Mouse (Mus musculus) thymus, adult 2 months (tissue): ENCODE measurements around the gene Cyba. TPM values are rescaled to one million over a fixed set of nuclear protein-coding genes. Genes with fewer than 3 reads are reported as not detected.

Experiments
- DNase-seq: peaks from one replicate; pipeline ENCODE4 v3.0.0; 2021
- H3K27ac ChIP-seq: fragments of 200-500 bp; 2 replicates; pipeline ENCODE4 v1.5.1; 2012; ENCODE audit warnings: low read length, control low read depth; ENCODE audit not compliant: control insufficient read depth, insufficient read depth
- H3K27me3 ChIP-seq: fragments of 200-500 bp; 2 replicates; pipeline ENCODE4 v1.6.1; 2012; ENCODE audit warnings: mild to moderate bottlenecking, low read length, moderate library complexity, mixed read lengths; ENCODE audit not compliant: control insufficient read depth, insufficient read depth
- H3K36me3 ChIP-seq: fragments of 200-500 bp; 2 replicates; pipeline ENCODE4 v1.6.1; 2012; ENCODE audit warnings: mild to moderate bottlenecking, low read length, moderate library complexity; ENCODE audit not compliant: control insufficient read depth, insufficient read depth
- H3K4me1 ChIP-seq: fragments of 200-500 bp; replicated peaks from 2 replicates; pipeline ENCODE4 v1.6.1; 2012; ENCODE audit warnings: low read length; ENCODE audit not compliant: control insufficient read depth, insufficient read depth
- H3K4me3 ChIP-seq: fragments of 200-500 bp; 2 replicates; pipeline ENCODE4 v1.5.1; 2012; ENCODE audit warnings: mild to moderate bottlenecking, low read length, control low read depth, moderate library complexity; ENCODE audit not compliant: control insufficient read depth, insufficient read depth
- CTCF ChIP-seq: fragments of 200-500 bp; IDR thresholded peaks from 2 replicates; pipeline ENCODE4 v1.5.1; 2012; ENCODE audit warnings: mild to moderate bottlenecking, control low read depth, low read length, moderate library complexity, borderline replicate concordance; ENCODE audit not compliant: control insufficient read depth, poor library complexity, insufficient read depth; ENCODE audit errors: extremely low read depth
- POLR2A ChIP-seq: fragments of 200-500 bp; IDR thresholded peaks from 2 replicates; pipeline ENCODE4 v1.6.1; 2012; ENCODE audit warnings: mild to moderate bottlenecking, low read length, control low read depth, moderate library complexity; ENCODE audit not compliant: control insufficient read depth, poor library complexity, insufficient read depth; ENCODE audit errors: extremely low read depth
- WGBS: fragments of 180-500 bp; shearing (Covaris S2); methylation state at CpG from one replicate; pipeline ENCODE4 v1.1.7; 2018; 5-methylcytosine and 5-hydroxymethylcytosine counted together
- polyA plus RNA-seq: library from polyadenylated mRNA; depleted of rRNA; stranded (reverse); fragments of >200 nt; gene quantifications from 2 replicates; pipeline ENCODE4 v1.2.3, GENCODE M21; 2012

Cyba gene
- polyA plus RNA-seq, 1 experiment = 705 TPM

- H3K27me3 ChIP-seq = no peaks in the 10 kb centered on the region
- H3K27ac ChIP-seq = no peak overlapping the region
- no peak for DNase-seq
- H3K4me1 ChIP-seq = peaks cover 63% of the 10 kb centered on the region
- 60% methylated on average over 11 of the region's 11 CpGs for WGBS
- H3K36me3 ChIP-seq = peaks cover 8% of the 10 kb centered on the region
- TF ChIP-seq POLR2A (no peak), CTCF (no peak)
- H3K4me3 ChIP-seq = no peak overlapping the region
Measured at GRCm38 (mm10) chr8:122461473-122462148, 28.9 kb upstream of the Cyba start.

GRCm38 (mm10) chr8:122460524-122461472, 28.1 kb upstream of the Cyba start, which contains the start of gene Snai3:
Gene Snai3 (minus strand): TSS chr8:122460733.
- Histone ChIP-seq H3K36me3 (peaks cover 5% of the 10 kb centered on the region; the same call in 1 of the 2 replicates), H3K27me3 (no peaks in the 10 kb centered on the region), H3K4me1 (peaks cover 57% of the 10 kb centered on the region), H3K4me3 (peak within 1 kb of the TSS; percentile 45), H3K27ac (peak within 1 kb of the TSS; percentile 17; the same call in 1 of the 2 replicates)
- WGBS = 6% methylated on average over 56 of the region's 56 CpGs
- DNase-seq = peak; percentile 79
- TF ChIP-seq POLR2A (peak; percentile 43), CTCF (no peak)

- peak; percentile 46 for DNase-seq
- H3K27me3 ChIP-seq = no peaks in the 10 kb centered on the region
- 6% methylated on average over 7 of the region's 7 CpGs for WGBS
- peaks cover 54% of the 10 kb centered on the region for H3K4me1 ChIP-seq
- TF ChIP-seq POLR2A (no peak), CTCF (no peak)
- H3K36me3 ChIP-seq = no peaks in the 10 kb centered on the region
- peak overlapping the region; percentile 45 for H3K4me3 ChIP-seq
- peak overlapping the region; percentile 17; the same call in 1 of the 2 replicates for H3K27ac ChIP-seq
Measured at GRCm38 (mm10) chr8:122459990-122460389, 27.3 kb upstream of the Cyba start.

- peak overlapping the region; percentile 45 for H3K4me3 ChIP-seq
- no peak overlapping the region; the same call in 1 of the 2 replicates for H3K27ac ChIP-seq
- H3K27me3 ChIP-seq = no peaks in the 10 kb centered on the region
- H3K36me3 ChIP-seq = no peaks in the 10 kb centered on the region
- peak; percentile 82 for DNase-seq
- WGBS = 39% methylated on average over 6 of the region's 6 CpGs
- peaks cover 54% of the 10 kb centered on the region for H3K4me1 ChIP-seq
- no peak for TF ChIP-seq POLR2A
- peak; percentile 79; the same call in 1 of the 2 replicates for TF ChIP-seq CTCF
Measured at GRCm38 (mm10) chr8:122459218-122459900, 26.6 kb upstream of the Cyba start.

- no peak for TF ChIP-seq CTCF
- TF ChIP-seq POLR2A = no peak
- WGBS = 91% methylated on average over 11 of the region's 11 CpGs
- H3K4me1 ChIP-seq = peaks cover 42% of the 10 kb centered on the region
Measured at GRCm38 (mm10) chr8:122457171-122457570, 24.4 kb upstream of the Cyba start.

GRCm38 (mm10) chr8:122454409-122454808, 21.7 kb upstream of the Cyba start:
- no peak for TF ChIP-seq POLR2A
- no peak for TF ChIP-seq CTCF
- Histone ChIP-seq H3K36me3 (no peaks in the 10 kb centered on the region), H3K4me1 (peaks cover 20% of the 10 kb centered on the region), H3K27ac (no peak overlapping the region), H3K4me3 (no peak overlapping the region), H3K27me3 (no peaks in the 10 kb centered on the region)
- WGBS = 90% methylated on average over 6 of the region's 6 CpGs
- DNase-seq = no peak

More at GRCm38 (mm10) chr8:122457171-122457570, 24.4 kb upstream of the Cyba start:
- Histone ChIP-seq H3K27me3 (no peaks in the 10 kb centered on the region), H3K36me3 (no peaks in the 10 kb centered on the region), H3K4me3 (no peak overlapping the region), H3K27ac (no peak overlapping the region)
- no peak for DNase-seq
